Mouse (Mus musculus) erythroblast, embryonic 14.5 days (primary cell): ENCODE data around the gene Cux2.

Experiments
- GATA1 ChIP-seq: IDR thresholded peaks from 2 replicates; pipeline ENCODE4 v1.6.1; 2012; ENCODE audit warnings: low read length, inconsistent platforms, mixed read lengths
- TAL1 ChIP-seq: IDR thresholded peaks from 3 replicates; pipeline ENCODE4 v1.6.1; 2012; ENCODE audit warnings: low read length, inconsistent platforms, mixed read lengths

DNA sequence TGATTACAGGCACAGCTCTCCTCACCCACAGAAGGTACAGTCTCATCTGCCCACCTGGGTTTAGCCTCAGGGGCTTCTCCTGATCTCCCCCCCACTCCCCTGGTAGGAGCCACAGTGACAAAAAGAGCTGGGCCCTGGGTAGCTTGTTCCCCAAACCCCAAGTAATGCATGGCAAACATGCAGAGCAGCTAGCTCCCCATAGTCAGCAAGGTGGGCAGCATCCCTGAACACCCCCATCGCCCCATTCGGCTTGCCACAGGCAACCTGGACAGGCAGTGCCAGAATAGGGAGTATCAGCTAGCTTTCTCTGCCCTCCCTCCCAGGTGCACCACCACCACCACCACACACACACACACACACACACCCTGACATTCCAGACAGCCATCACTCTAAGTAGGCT, 216.7 kb downstream of the Cux2 start:
- TF ChIP-seq GATA1 (no peak), TAL1 (no peak)
